Mouse (Mus musculus) embryonic facial prominence, embryonic 11.5 days (tissue): ENCODE measurements around the gene Asprv1. TPM values are rescaled to one million over a fixed set of nuclear protein-coding genes. Genes with fewer than 3 reads are reported as not detected.

Source experiments
- ATAC-seq: fragments of 200-750 bp; cut with Nextera tagmentation; replicated peaks from 2 replicates; pipeline ENCODE4 v1.8.0; 2017; ENCODE audit warnings: low read depth; ENCODE audit not compliant: insufficient number of reproducible peaks, low FRiP score, low TSS enrichment
- DNase-seq: peaks from one replicate; pipeline ENCODE4 v3.0.0-alpha.2; 2015; ENCODE audit warnings: low spot score
- H3K27ac ChIP-seq: fragments of 300-500 bp; sonication (generic); replicated peaks from 2 replicates; pipeline ENCODE4 v1.5.1; 2014; ENCODE audit warnings: mild to moderate bottlenecking, low read depth, low read length, control low read depth
- H3K27me3 ChIP-seq: fragments of 300-500 bp; sonication (generic); 2 replicates; pipeline ENCODE4 v1.6.1; 2014; ENCODE audit warnings: mild to moderate bottlenecking, low read length, moderate library complexity, mixed read lengths; ENCODE audit not compliant: control insufficient read depth, insufficient read depth
- H3K36me3 ChIP-seq: fragments of 300-500 bp; sonication (generic); replicated peaks from 2 replicates; pipeline ENCODE4 v1.6.1; 2014; ENCODE audit warnings: low read depth, mild to moderate bottlenecking, low read length, moderate library complexity, mixed read lengths; ENCODE audit not compliant: control insufficient read depth, insufficient read depth
- H3K4me1 ChIP-seq: fragments of 300-500 bp; sonication (generic); 2 replicates; pipeline ENCODE4 v1.6.1; 2014; ENCODE audit warnings: low read length, mixed read lengths; ENCODE audit not compliant: control insufficient read depth, insufficient read depth
- H3K4me2 ChIP-seq: fragments of 300-500 bp; sonication (generic); 2 replicates; pipeline ENCODE4 v1.6.1; 2014; ENCODE audit warnings: low read depth, mild to moderate bottlenecking, control low read depth, low read length, moderate library complexity
- H3K4me3 ChIP-seq: fragments of 300-500 bp; sonication (generic); 2 replicates; pipeline ENCODE4 v1.5.1; 2014; ENCODE audit warnings: low read depth, low read length, control low read depth
- H3K9ac ChIP-seq: fragments of 300-500 bp; sonication (generic); replicated peaks from 2 replicates; pipeline ENCODE4 v1.6.1; 2014; ENCODE audit warnings: mild to moderate bottlenecking, control low read depth, low read length
- H3K9me3 ChIP-seq: fragments of 300-500 bp; sonication (generic); replicated peaks from 2 replicates; pipeline ENCODE4 v1.6.1; 2016; ENCODE audit warnings: mild to moderate bottlenecking, low read length, inconsistent platforms, mixed read lengths; ENCODE audit not compliant: control insufficient read depth
- WGBS: fragments of 180-500 bp; shearing (Covaris S2); extraction: QIAGEN DNeasy Blood & Tissue Kit; methylation state at CpG from one replicate; pipeline ENCODE4 v1.1.7; 2014; 5-methylcytosine and 5-hydroxymethylcytosine counted together
- polyA plus RNA-seq: library from polyadenylated mRNA; unstranded; fragments of >200 nt; fragmentation: Nextera tagmentation; extraction: Ambion mirVana; gene quantifications from 2 replicates; pipeline ENCODE4 v1.2.1, GENCODE M21; 2014

Asprv1 gene
- polyA plus RNA-seq: 0.79 and 0.89 TPM in 2 replicates

- DNase-seq (no peak), ATAC-seq (no peak)
- Histone ChIP-seq H3K27ac (no peak within 1 kb of the TSS), H3K4me3 (no peak within 1 kb of the TSS), H3K9me3 (no peaks in the 10 kb centered on the region), H3K4me1 (no peaks in the 10 kb centered on the region), H3K36me3 (no peaks in the 10 kb centered on the region), H3K4me2 (no peak within 1 kb of the TSS), H3K9ac (no peak within 1 kb of the TSS), H3K27me3 (no peaks in the 10 kb centered on the region)
- WGBS: 43% methylated on average over 10 of the region's 10 CpGs
These were observed at the start of gene Asprv1 for GRCm38 (mm10) chr6:86627946-86628345. Asprv1 (plus strand) TSS chr6:86628164.

DNA sequence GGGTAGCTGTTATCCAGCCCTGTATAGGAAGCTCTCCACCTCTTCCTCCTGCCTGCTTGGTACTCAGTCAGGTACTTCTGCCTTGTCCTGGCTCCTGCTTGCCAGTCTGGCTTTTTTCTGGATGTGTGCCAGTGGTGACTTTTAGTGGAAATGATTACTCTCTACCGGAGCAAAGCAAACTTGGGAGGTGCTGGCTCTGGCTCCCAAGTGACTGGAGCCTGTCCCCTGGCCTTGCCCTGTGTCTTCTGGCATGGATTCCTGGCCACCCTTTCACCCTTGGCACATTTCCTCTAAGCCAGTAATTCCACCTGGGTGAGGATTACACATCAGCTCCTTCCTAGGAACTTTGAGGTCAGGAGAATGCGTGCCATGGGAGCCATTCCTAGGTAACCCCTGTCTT lies 49.6 kb upstream of the Asprv1 start:
- Histone ChIP-seq H3K4me1 (no peaks in the 10 kb centered on the region), H3K27me3 (no peaks in the 10 kb centered on the region), H3K4me3 (no peak overlapping the region), H3K9me3 (no peaks in the 10 kb centered on the region), H3K9ac (no peak overlapping the region), H3K36me3 (no peaks in the 10 kb centered on the region), H3K4me2 (no peak overlapping the region), H3K27ac (no peak overlapping the region)
- DNase-seq: no peak
- ATAC-seq: no peak
- WGBS: 85% methylated on average over 2 of the region's 2 CpGs

- Histone ChIP-seq H3K4me1 (no peaks in the 10 kb centered on the region), H3K4me2 (no peak overlapping the region), H3K27ac (0 out of 2 replicates have a peak overlapping the region, but pooled peaks have one; percentile 16), H3K36me3 (no peaks in the 10 kb centered on the region), H3K27me3 (no peaks in the 10 kb centered on the region), H3K4me3 (no peak overlapping the region), H3K9ac (no peak overlapping the region), H3K9me3 (no peaks in the 10 kb centered on the region)
- DNase-seq: peak; percentile 10
- ATAC-seq: no peak
- WGBS: 62% methylated on average over 2 of the region's 2 CpGs
These were observed 48.7 kb upstream of the Asprv1 start for GRCm38 (mm10) chr6:86579066-86579784.

DNA sequence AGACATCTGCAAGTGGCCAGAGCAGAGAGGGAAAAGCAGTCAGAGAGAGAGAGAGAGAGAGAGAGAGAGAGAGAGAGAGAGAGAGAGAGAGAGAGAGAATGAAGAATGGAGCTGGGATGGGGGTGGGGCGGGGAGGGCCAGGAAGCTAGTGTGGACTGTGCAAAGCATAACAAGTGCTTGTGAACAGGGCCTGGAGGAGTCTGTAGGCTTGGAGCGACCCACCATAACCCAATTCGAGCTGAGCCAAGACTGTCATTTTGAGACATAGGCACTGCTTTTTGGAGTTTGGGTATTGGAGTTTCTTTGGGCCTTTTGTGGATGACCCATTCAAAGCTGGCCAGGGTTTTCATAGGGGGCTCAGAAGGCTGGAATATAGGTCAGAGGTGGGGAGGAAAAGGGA lies 48.0 kb upstream of the Asprv1 start:
- H3K4me2 ChIP-seq: no peak overlapping the region
- no peaks in the 10 kb centered on the region for H3K9me3 ChIP-seq
- WGBS: 85% methylated on average over 3 of the region's 3 CpGs
- H3K36me3 ChIP-seq: no peaks in the 10 kb centered on the region
- no peaks in the 10 kb centered on the region for H3K27me3 ChIP-seq
- no peak overlapping the region for H3K4me3 ChIP-seq
- DNase-seq (no peak), ATAC-seq (no peak)
- no peak overlapping the region for H3K27ac ChIP-seq
- no peak overlapping the region for H3K9ac ChIP-seq
- H3K4me1 ChIP-seq: peaks cover 3% of the 10 kb centered on the region; the same call in 1 of the 2 replicates

GRCm38 (mm10) chr6:86583141-86583540 lies 44.8 kb upstream of the Asprv1 start:
- H3K4me3 ChIP-seq: no peak overlapping the region
- no peak overlapping the region for H3K4me2 ChIP-seq
- DNase-seq (no peak), ATAC-seq (no peak)
- WGBS: 92% methylated on average over 3 of the region's 3 CpGs
- no peak overlapping the region for H3K9ac ChIP-seq
- no peak overlapping the region for H3K27ac ChIP-seq
- no peaks in the 10 kb centered on the region for H3K36me3 ChIP-seq
- peaks cover 3% of the 10 kb centered on the region; the same call in 1 of the 2 replicates for H3K4me1 ChIP-seq
- H3K27me3 ChIP-seq: no peaks in the 10 kb centered on the region
- H3K9me3 ChIP-seq: no peaks in the 10 kb centered on the region

DNA sequence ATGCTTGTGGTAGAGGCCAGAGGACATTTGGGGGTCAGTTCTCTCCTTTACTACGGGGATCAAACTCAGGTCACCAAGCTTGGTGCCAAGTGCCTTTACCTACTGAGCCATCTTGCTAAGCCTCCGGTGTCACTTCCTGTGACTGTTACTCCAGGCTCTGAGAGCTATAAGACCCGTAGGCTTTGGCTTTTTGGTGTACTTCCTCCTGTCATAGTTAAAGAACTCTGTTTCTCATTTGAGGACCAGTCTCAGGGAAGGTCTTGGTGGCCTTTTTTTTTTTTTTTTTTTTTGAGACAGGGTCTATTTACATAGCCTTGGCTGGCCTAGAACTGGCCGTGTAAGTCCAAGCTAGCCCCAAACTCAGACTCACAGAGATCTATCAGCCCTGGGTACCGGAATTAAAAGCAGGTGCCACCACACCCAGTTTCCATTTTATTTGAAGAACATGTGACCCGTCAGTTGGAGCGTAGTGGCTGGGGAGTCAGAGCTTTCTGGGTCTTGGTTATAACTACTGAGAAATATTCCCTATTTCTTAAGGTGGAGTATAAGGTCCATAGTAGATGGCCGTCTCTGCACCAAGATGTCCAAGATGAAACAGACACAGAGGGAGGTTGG lies 44.3 kb upstream of the Asprv1 start:
- Histone ChIP-seq H3K27me3 (no peaks in the 10 kb centered on the region), H3K4me1 (peaks cover 3% of the 10 kb centered on the region; the same call in 1 of the 2 replicates), H3K9me3 (no peaks in the 10 kb centered on the region), H3K9ac (no peak overlapping the region), H3K4me3 (no peak overlapping the region), H3K27ac (no peak overlapping the region), H3K36me3 (no peaks in the 10 kb centered on the region), H3K4me2 (no peak overlapping the region)
- ATAC-seq (no peak), DNase-seq (no peak)
- WGBS: 79% methylated on average over 8 of the region's 8 CpGs

GRCm38 (mm10) chr6:86584296-86585015 lies 43.5 kb upstream of the Asprv1 start:
- peaks cover 3% of the 10 kb centered on the region; the same call in 1 of the 2 replicates for H3K4me1 ChIP-seq
- H3K27me3 ChIP-seq: no peaks in the 10 kb centered on the region
- peak overlapping the region; percentile 25 for H3K4me3 ChIP-seq
- ATAC-seq (peak; percentile 37; the same call in 1 of the 2 replicates), DNase-seq (peak; percentile 18)
- H3K4me2 ChIP-seq: peak overlapping the region; percentile 54
- WGBS: 24% methylated on average over 14 of the region's 14 CpGs
- no peaks in the 10 kb centered on the region for H3K9me3 ChIP-seq
- peak overlapping the region; percentile 51 for H3K9ac ChIP-seq
- no peaks in the 10 kb centered on the region for H3K36me3 ChIP-seq
- H3K27ac ChIP-seq: peak overlapping the region; percentile 29; the same call in 1 of the 2 replicates
